Mouse (Mus musculus): Measurements from ENCODE around the gene Ankrd39. TPM values are rescaled to one million over a fixed set of nuclear protein-coding genes. Genes with fewer than 3 reads are reported as not detected.

Gene Ankrd39
- total RNA-seq, 2 experiments from 2014 or later: 5.8 to 6.2 TPM

Small RNAs within 50 kb of the gene (microRNA-seq; reads per million reads assigned to microRNA genes)
- 0 reads per million in 2 experiments for gene Gm47280

Other genes starting within 250 kb of the Ankrd39 start
- 10 to 100 TPM; 10.8 to 12.7 TPM for gene Arid5a, start 239.7 kb downstream of the Ankrd39 start, total RNA-seq (2021)
- gene Kansl3, start 178.3 kb downstream of the Ankrd39 start, total RNA-seq (2021): 10 to 100 TPM; 55.4 to 62.3 TPM
- not detected for gene Fer1l5, start 175.2 kb downstream of the Ankrd39 start, total RNA-seq (2021)
- gene Lman2l, start 102.2 kb downstream of the Ankrd39 start, total RNA-seq (2021): 10 to 100 TPM; 26.8 to 29.5 TPM
- gene Cnnm4, start 75.8 kb downstream of the Ankrd39 start, total RNA-seq (2021): 1 to 10 TPM; 3.8 to 4.3 TPM
- 10 to 100 TPM; 13.1 to 16.6 TPM for gene Cnnm3, start 35.6 kb downstream of the Ankrd39 start, total RNA-seq (2021)
- gene Ankrd23, start 10.6 kb downstream of the Ankrd39 start, total RNA-seq (2021): 100 to 1,000 TPM; 315 to 408 TPM
- gene Gm42417, start 8.0 kb downstream of the Ankrd39 start, total RNA-seq (2021): 100 to 1,000 TPM; 174 to 267 TPM
- 10 to 100 TPM in 1 of 2 experiments, 1 to 10 TPM in 1; 9.2 to 10.4 TPM for gene Sema4c, start 10.9 kb upstream of the Ankrd39 start, total RNA-seq (2021)
- under 1 TPM in 1 of 2 experiments, not detected in 1; 0.42 TPM for gene Fam178b, start 135.7 kb upstream of the Ankrd39 start, total RNA-seq (2021)
- 1,000 to 10,000 TPM; 2,045 to 2,202 TPM for gene Cox5b, start 144.0 kb upstream of the Ankrd39 start, total RNA-seq (2021)
- gene 4933424G06Rik, start 162.7 kb upstream of the Ankrd39 start, total RNA-seq (2021): not detected
- 100 to 1,000 TPM in 1 of 2 experiments, 10 to 100 TPM in 1; 93.8 to 101 TPM for gene Actr1b, start 167.0 kb upstream of the Ankrd39 start, total RNA-seq (2021)
- 1 to 10 TPM in 1 of 2 experiments, under 1 TPM in 1; 0.27 to 2.0 TPM for gene Zap70, start 214.4 kb upstream of the Ankrd39 start, total RNA-seq (2021)